Mouse (Mus musculus): Measurements from ENCODE around the gene Cd81.
A peak's percentile ranks its signal among the peaks of the same experiment; 100 is the strongest.

Cd81 gene

DNA sequence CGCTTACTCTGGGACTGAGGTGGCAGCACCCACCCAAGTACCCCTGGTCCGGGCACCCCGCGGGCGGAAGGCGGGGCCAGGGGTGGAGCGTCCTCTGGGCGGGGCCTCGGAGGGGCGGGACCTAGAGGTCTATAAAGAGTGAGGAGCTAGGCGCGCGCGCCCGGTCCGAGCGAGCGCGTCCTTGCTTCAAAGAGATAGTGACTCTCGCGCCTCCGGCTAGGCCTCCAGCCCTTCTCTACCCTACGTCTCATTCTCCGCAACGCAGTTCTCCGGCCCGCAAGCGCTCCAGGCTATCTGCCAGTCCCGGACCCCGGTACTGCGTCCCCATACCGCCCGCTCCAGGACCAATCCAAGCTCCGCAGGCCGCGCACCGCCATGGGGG is at the start of gene Cd81:
Gene Cd81, plus strand, starts transcription at position 114 of the 382 bp plus-strand sequence.
- peak; percentile 86 to 88 for DNase-seq

DNA sequence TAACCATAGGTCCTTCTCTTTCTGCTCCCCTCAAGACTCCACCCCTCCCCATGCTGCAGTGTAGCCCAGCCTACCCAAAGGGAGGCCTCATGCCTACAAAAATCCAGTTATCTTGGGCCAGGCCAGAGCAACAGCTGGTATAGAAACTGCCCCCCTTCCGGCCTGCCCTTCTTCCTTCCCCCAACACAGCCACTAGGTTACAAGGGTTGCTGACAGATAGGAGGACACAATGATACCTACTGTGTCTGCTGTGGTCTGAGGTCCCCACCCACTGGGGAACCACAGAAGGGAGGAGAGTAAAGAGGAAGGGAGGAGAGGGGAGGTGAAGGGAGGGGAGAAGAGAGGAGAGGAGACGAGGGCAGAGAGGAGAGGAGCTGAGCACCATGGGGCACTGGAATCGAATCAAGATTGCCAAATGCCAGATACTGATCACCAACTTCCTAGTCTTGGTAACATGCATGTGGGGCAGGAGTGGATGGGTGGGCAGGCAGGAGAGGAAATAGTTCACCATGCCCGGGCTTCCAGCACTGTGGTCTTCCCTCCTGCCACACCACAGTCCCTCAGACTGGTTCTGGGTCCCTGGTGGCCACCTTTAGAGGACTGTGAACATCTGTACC is 47.7 kb upstream of the Cd81 start, which contains the start of gene Tspan32:
Gene Tspan32, plus strand, starts transcription at position 320 of the 617 bp plus-strand sequence.
- DNase-seq = no peak

DNA sequence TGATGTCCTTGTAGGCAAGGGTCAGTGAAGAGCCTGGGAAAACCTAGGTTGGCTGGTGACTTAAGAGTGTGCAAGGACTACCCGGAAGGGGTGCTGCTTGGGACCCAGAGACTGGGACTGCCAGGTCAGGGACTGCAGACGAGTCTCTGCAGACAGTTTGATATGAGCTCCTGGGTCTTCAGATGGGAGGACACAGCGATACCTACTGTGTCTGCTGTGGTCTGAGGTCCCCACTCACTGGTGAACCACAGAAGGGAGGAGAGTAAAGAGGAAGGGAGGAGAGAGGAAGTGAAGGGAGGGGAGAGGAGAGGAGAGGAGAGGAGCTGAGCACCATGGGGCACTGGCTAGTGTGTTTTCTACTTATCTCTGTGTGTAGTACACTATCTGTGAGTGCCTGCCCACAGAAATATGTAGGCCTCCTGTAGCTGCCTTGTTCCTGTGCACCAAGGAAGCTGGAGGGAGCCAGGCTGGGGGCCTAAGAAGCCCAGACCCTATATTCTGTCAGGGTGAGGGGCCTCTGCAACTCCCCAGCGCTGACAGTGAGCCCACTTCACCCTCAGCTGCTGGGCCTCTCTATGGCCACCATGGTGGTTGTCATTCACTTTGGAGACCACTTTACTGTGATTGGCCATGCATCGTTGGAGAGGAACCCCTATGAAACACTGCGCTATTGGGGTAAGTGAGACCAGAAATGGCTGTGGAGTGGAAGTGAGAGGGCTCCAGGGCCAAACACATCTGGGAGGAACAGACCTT is 47.0 kb upstream of the Cd81 start:
- no peak for DNase-seq

DNA sequence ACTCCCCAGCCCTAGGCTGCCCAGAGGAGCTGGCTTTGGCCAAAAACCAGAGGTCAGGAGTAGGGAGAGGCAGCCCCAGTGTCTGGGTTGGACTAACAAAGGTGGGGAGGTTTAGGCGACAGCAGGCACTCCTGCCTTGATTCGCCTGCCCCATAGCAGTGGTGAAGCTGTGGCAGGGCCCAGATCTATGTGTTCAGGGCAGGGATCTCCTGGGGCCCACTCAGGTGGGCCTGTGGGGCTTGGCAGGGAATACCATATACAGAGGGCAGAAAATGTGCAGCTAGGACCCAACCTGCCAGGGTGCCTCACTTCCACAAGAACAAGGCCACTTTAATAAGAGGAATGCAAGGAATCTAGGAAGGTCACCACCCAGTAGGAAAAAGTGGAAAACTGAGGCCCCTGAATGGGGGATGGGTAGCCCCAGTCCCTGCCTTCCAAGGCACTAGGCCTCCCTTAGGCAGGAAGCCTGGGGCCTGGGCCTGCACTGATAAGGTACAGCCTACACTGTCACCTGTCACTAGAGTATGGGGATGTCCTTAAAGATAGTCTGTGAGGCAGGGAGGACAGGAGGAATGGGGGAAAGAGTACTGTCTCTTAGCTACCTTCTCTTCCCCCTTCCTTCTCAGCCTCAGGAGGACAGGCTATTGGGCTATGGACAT is 46.3 kb upstream of the Cd81 start:
- no peak for DNase-seq

DNA sequence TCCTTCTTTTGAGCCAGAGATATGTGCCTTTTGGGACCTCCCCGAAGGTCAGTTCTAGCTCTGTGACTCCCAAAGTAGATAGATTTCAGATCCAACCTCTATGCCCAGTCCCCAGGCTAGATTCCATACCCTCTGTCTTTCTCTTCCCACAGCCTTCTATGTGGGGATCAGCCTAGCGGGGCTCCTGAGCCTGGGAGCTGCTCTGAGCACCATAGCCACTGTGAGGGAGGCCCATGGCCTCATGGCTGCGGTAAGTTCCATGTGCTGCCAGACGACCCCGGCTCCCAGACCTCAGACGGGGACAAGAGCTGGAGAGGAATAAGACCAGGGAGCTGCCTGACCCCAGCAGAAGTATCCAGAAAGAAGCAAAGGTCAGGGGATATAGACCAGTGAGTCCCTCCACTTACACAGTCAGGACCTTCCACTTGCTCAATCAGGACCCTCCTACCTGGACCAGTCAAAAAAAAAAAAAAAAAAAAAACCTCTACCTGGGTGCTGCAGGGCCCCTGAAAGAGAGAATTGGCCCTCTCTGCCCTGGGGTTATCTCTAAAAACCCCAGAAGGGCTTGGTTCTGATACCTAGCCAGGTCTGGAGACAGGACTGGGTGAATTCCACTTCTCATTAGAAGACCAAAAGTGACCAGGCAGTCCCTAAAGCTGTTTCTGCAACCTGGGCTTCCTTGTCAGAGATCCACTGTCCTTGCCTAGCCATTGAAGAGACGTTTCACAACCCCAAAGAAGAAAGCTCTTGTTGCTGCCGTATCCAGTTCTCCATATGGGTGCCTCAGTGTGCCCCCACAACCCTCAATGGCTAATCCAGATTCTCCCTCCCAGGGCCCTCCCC is 45.6 kb upstream of the Cd81 start:
- no peak for DNase-seq

DNA sequence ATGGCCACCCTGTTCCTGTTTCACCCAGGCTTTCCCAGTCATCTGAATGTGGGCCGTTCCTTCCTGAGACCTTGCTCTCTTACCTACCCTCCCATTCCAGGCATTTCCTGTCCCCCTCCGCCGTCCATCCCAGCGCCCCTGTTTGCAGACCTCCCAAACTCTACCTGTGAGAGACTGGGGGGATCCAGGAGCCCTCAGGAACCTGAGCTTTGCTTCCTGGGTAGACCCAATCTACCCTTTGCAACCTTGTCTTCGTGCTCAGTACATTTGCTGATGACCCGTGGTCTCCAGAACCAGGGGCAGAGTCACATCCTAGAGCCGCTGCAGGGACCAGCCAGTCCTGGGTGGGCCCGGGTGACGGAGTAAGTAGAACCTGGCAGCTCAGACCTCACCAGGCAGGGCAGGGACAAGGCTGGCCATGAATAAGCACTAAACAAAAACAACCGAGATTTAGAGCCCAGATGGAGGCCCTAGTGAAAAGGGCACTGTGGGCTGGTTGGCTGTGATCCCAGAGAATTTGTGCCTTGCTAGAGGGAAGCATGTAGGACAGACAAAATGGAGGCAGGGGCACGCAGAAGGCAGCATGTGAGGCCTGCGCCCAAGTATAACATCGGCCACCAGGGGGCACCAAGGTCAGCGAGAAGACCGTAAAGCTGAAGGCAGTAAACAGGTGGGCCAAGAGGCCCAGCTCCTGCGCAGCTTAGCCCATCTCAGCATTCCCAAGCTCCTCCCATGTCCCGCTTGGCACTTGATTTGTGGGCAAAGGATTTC is 44.8 kb upstream of the Cd81 start:
- peak; percentile 98 to 100 for DNase-seq

DNA sequence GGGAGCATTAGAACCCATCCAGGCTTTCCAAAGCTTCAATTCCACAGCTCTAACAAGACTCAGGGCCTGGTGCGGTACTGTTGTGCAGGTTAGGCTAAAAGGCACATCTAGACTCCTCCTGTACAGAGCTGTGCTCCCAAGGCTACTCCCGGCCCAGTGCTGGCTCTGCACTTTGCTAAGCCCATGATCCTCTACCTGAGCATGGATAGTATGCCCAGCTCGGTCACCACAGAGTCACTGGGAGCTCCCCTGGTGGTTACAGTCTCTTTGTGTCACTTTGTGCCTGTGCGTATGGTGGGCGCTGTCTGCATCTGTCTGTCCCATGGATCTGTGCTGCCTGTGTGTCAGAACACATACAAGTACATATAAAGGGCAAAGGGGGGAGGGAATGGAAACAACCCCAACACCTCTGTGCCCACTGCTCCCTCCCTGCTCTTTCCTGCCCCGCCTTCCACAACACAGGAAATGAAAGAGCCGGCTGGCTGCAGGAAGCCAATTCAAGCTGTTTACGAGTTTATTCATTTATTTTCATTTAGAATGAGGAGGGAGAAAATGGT is 44.1 kb upstream of the Cd81 start:
- DNase-seq = no peak

DNA sequence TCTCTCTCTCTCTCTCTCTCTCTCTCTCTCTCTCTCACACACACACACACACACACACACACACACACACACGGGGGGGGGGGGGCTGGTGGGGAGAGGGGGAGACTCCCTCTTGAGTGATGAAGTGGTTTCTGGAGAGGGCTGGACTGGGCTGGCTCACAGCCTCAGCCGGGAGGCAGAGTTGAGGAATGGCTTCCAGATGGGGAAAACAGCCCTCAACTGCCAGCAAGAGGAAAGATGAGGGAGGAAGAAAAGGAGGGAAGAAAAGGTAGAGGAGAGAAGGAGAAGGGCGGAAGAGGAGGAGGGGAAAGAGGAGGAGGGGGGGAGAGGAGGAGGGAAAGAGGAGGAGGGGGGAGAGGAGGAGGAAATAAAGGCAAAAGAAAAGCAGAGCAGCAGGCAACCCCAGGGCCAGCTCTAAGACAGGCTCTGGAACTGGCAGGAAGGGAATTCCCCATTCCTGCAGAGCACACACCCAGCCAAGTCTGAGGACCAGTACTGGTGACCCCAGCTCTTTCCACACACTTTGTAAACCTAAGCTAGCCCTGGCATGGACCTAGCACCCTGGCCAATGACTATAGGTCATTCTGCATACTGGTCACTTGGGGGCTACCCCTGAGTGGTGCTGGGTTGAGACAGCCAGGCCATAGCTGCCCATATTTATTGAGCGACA is 43.4 kb upstream of the Cd81 start:
- no peak for DNase-seq

DNA sequence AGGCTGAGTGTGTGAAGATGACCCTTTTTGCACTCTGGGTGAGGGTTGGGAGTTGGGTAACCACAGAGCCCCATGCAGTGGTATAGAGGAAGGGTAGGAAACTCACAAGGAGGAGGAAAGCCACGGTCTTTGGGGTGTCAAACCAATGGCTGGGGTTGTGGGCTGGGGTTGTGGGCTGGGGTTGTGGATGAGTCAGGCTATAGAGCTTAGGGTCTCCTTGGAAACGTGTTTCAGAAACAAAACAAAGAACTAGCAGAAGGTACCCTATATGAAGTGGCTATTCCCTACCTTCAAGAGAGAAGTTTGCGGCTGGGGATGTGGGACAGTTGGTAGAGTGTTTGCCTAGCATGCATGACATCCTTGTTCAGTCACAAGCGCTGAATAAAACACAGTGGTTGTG is 42.5 kb upstream of the Cd81 start:
- no peak for DNase-seq

DNA sequence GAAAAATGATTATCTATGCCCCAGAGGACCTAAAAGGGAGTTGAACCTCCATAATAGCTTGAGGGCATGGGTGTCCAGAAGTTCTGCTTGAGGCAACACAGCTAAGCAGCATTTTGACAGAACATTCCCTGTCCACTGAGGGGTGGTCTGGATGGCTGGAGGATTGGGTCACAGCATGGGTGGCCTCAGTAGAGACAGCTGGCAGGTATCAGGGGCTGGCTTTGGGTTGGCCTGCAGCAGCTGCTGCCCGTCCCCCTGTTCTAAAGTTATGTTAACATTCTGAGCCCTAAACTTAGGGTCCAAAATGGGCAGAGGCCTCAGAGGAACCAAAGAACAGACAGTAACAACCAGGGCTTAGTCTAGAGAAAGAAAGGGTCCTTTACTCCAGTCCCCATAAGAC is 41.3 kb upstream of the Cd81 start:
- no peak for DNase-seq

DNA sequence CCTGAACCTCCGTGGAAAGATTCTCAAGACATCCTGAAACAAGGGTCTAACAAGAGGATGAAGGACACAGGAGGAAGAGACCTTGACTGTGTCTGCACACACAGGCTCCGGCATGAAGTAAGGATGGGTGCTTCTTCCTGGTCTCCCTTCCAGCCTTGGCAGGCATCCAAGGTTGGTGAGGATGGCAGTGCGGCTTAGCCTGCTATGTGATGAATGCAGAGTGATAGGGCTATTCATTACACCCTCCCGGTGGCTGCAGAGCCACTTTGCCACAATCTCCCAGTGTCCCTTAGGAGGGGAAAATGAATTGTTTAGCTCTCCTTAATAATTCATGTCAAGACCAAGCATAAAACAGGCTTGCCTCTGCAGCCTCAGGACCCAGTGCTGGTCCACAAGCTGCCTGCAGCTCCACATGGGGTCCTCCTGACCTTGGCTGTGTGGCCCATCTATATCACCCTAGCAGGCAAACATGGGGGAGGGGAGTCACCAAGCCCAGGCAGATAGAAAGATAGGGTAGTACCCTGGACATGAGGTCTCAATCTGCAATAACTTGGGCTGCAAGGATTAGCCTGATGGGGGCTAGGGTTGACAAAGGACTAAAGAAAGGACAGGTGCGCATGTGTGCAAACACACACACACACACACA is 40.2 kb upstream of the Cd81 start:
- peak; percentile 41 to 54 for DNase-seq

DNA sequence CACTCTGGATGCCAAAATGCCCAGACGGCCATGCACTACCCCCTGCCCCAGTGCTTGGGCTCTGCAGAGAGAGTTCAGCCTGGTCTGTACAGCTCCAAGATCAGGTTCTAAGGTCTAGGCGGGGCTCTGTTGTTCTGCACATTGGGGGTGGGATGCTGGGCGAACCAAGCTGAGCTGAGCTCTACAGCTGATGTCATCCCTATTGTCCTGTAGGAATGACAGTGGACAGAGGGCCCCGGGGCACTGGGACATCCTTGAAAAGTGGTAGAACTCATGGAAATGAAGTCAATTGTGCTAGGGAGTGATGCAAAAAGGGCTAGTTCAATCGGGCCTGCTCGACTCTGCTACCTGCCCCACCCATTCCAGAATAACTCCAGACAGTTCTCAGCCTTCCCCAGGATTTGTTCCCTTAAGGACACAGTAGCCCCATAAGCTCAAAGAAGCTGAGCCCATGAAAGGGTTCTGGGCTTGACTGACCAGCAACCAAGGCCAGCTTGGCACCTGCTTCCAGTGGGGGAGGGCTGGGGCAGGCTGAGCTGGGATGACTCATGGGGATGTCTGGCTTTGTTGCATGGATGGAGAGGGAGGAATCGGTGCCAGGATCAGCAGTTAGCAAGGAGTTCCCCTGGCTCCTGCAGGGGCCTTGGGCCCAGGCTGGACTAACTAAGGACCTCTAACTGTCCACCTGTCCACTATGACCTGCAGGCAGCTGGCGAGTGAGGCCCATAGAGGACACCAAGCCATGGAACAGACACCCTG is 38.9 kb upstream of the Cd81 start:
- peak; percentile 86 to 87 for DNase-seq

DNA sequence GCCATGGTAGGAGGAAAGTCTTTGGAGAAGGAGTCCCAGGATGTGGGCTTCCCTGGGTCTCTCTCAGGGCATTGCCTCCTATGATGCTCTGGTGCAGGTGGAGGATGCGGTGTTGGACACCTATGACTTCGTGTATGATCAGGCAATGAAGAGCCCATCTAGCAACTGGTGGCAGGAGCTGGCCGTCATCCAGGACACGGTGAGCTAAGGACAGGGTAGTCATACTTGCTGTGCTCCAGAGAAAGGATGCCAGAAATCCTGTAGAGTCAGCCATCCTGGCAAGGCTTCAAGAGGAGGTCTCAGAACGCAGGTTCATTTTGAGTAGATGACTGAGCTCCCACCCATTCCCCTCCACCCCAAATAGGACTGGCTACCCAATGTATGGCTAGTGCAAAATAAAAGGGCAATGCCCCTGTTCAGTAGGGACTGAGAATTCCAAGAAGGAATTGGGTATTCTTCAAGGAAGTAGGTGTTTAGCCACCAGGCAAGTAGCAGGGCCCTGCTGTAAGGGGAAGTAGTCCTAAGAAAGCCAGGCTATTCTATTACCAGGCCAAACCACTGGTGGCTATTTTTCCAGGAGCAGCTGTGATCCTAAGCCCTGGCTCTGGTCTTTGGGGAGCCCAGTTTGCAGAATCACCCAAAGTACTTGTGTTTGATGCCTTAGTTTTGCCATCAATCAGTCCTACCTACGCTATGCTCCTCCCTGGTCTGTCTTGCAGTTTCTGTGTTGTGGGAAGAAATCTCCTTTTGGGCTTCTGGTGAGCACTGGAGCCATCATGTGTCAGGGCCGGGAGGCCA is 37.5 kb upstream of the Cd81 start:
- DNase-seq = peak; percentile 72 to 78

DNA sequence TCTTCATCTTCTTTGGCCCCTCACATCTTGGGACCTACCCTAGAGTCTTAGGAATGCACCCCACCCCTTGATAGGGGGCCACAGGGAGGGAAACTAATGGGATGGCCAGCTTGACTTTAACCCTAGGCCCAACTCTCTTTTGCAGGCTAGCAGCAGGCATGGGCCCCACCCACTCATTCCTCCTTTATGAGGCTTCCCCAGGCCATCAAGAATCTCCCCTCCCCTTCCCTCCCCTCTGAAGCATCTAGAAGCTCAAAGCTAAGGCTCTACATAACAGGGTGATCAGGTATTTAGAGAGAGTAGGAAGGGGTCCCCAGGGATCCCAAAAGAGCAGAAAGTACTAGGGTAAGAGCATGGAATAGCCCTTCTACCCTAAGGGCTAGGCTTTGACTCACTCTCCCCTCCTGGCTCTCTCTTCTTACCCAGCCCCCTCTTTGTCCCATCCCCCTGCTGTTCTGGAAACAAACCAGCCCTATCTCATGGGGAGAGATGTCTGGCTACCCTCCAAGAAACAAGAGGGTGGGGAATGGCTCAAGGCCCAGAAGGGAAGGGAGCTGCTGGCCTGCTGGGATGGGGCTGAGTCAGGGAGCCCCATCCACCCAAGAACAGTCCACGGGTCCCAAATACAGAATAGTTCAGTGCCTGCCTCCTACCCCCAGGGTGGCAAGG is 36.6 kb upstream of the Cd81 start:
- DNase-seq = peak; percentile 34 to 44

DNA sequence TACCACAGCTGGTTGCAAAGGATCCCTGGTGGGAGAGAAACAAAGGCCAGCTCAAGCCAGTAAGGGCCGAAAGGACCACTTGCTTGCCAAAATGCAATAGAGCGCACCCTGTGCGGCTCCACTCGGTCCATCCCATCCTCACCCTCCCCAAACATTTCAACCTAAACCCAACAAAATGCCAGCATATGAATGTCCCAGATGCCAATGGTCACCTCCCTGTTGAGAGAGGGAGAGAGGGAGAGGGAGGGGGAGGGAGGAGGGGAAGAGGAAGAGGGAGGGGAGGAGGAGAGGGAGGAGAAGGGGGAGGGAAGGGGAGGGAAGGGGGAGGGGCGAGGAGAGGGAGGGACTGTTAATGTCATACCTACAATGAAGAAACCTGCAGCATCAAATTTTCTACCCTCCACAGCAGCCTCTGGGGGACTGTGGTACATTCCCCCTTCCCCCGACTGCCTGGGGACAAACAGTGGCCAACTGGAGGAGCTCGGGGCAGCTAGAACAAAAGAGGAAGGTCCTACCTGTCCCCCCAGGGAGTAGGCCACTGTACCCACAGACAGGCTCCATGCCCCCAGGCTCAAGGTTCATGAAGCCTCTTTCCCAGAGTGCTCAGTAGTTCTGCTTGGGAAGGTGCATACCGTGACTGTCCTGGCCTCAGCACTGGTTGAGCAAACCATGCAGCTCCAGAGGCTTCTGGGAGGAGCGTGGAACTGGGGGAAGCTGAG is 36.0 kb upstream of the Cd81 start:
- no peak for DNase-seq

DNA sequence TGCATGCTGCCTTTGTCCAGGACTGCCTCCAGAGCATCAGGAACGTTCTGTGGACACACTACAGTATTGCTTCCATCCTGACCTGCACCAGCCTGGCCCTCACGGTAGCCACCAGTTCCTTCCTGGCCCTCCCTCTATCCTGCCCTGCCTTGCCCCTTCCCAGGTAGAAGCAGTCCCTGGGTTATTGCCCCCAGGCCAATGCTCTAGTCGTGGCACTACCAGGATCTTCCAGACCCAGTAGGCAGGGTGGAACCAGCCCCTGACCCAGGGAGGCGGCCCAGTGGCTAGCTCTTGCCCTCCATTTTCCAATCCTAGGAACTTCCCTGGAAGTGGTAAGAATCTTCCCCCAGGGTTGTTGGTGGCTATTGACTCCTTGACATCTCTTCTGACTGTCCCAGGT is 35.4 kb upstream of the Cd81 start:
- no peak for DNase-seq

DNA sequence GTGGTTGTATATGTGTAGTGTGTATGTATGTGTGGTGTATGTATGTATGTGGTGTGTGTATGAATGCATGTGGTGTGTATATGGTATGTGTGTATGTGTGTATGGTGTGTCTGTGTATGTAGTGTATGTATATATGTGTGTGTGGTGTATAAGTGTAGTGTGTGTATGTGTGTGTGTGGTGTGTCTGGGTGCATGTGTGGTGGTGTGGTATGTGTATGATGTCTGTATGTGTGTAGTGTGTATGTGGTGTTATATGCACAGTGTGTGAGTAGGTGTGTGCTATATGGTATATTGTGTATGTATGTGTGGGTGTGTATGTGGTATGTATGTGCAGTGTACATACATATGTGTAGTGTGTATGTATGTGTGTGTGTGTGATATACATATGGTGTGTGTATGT is 32.5 kb upstream of the Cd81 start:
- no peak for DNase-seq

DNA sequence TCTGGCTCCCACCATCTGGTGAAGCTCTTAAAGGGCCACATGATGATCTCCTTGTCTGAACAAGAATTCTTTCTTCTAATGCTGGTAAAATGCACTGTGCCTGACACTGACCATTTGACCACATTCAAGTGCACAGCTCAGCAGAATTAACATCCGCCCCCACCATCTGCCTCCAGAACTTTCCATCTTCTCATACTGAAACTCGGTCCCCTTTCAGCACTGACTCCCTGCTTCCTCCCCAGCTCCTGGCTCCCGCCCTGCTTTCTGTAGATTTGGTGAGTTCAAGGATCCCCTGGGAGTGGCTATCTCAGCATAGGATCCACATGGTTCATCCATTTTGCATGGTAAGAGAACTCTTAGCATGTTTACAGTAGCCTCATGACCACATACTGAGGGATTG is 31.8 kb upstream of the Cd81 start:
- DNase-seq = no peak

All from cerebellum, postnatal 14 days (tissue).